Mouse (Mus musculus): ENCODE results near the gene Slc17a8. TPM values are rescaled to one million over a fixed set of nuclear protein-coding genes. Genes with fewer than 3 reads are reported as not detected.

The Slc17a8 gene
- total and polyA plus RNA-seq, 3 experiments, result not detected

- no peak for DNase-seq (ENCODE audit: low read depth, low spot score)
- no peak overlapping the region for H3K27ac ChIP-seq (ENCODE audit: control insufficient read depth, low read depth, low read length)
- H3K4me3 ChIP-seq (ENCODE audit: control insufficient read depth in 1 of 2, insufficient read depth in 1 of 2, low read depth in 2 of 2, low read length in 2 of 2), result no peak overlapping the region
- no peaks in the 10 kb centered on the region for H3K79me2 ChIP-seq (ENCODE audit: control insufficient read depth, insufficient read depth, low read length, poor library complexity)
- H3K36me3 ChIP-seq (ENCODE audit: control insufficient read depth in 1 of 2, insufficient read depth in 2 of 2, low read length in 2 of 2), result peaks cover 0 to 24% of the 10 kb centered on the region in 2 experiments; a peak in 2 of 4 replicates
- no peak for TF ChIP-seq MAFK (IDR thresholded peaks at IDR 0.05; ENCODE audit: borderline replicate concordance, low read depth, low read length)
- TF ChIP-seq ZKSCAN1 (IDR thresholded peaks at IDR 0.05; ENCODE audit: low read depth, low read length), result no peak
- TF ChIP-seq MEF2A (IDR thresholded peaks at IDR 0.05; ENCODE audit: extremely low read depth, insufficient replicate concordance, low read depth, low read length, poor library complexity, severe bottlenecking), result no peak
- no peak for TF ChIP-seq SMC3 (IDR thresholded peaks at IDR 0.05; ENCODE audit: low read depth, low read length)
- TF ChIP-seq ZC3H11A (IDR thresholded peaks at IDR 0.05; ENCODE audit: low read depth, low read length), result no peak
- peaks cover 15 to 37% of the 10 kb centered on the region in 2 experiments for H3K4me1 ChIP-seq (ENCODE audit: control insufficient read depth in 1 of 2, insufficient read depth in 2 of 2, low read length in 2 of 2)
- no peaks in the 10 kb centered on the region for H3K27me3 ChIP-seq (ENCODE audit: control insufficient read depth in 1 of 2, insufficient read depth in 2 of 2, low read length in 2 of 2)
- no peak overlapping the region for H3K9ac ChIP-seq (ENCODE audit: control insufficient read depth, low read depth, low read length, poor library complexity, severe bottlenecking)
- no peaks in the 10 kb centered on the region for H3K9me3 ChIP-seq (replicated peaks; ENCODE audit: insufficient read depth, low read length)
Observed at GRCm38 (mm10) chr10:89595935-89596334, 25.1 kb downstream of the Slc17a8 start.

GRCm38 (mm10) chr10:89595514-89595913 lies 25.5 kb downstream of the Slc17a8 start:
- H3K36me3 ChIP-seq (ENCODE audit: control insufficient read depth in 1 of 2, insufficient read depth in 2 of 2, low read length in 2 of 2), result peaks cover 0 to 24% of the 10 kb centered on the region in 2 experiments; a peak in 2 of 4 replicates
- no peak for TF ChIP-seq UBTF (IDR thresholded peaks at IDR 0.05; ENCODE audit: borderline replicate concordance, insufficient read depth, low read depth, low read length)
- TF ChIP-seq TCF12 (IDR thresholded peaks at IDR 0.05; ENCODE audit: low read depth, low read length), result peak; percentile 37
- no peak for TF ChIP-seq E2F4 (IDR thresholded peaks at IDR 0.05; ENCODE audit: borderline replicate concordance, low read depth, low read length)
- no peak for TF ChIP-seq BHLHE40 (IDR thresholded peaks at IDR 0.05; ENCODE audit: borderline replicate concordance, low read depth, low read length)
- TF ChIP-seq KAT2A (conservative IDR thresholded peaks at IDR 0.05; ENCODE audit: low read depth, low read length), result no peak
- no peak for TF ChIP-seq RAD21 (IDR thresholded peaks at IDR 0.05; ENCODE audit: low read depth, low read length)
- no peak for TF ChIP-seq ZKSCAN1 (IDR thresholded peaks at IDR 0.05; ENCODE audit: low read depth, low read length)
- no peak for TF ChIP-seq GABPA (IDR thresholded peaks at IDR 0.05; ENCODE audit: low read depth, low read length)
- TF ChIP-seq MXI1 (IDR thresholded peaks at IDR 0.05; ENCODE audit: low read depth, low read length), result no peak
- TF ChIP-seq TAL1 (IDR thresholded peaks at IDR 0.05; ENCODE audit: low read length), result 0 out of 2 replicates have a peak, but pooled peaks have one; percentile 13
- no peak for TF ChIP-seq GATA1 (IDR thresholded peaks at IDR 0.05; ENCODE audit: low read depth, low read length)
- no peak for TF ChIP-seq ZC3H11A (IDR thresholded peaks at IDR 0.05; ENCODE audit: low read depth, low read length)
- no peak for TF ChIP-seq MAFK (IDR thresholded peaks at IDR 0.05; ENCODE audit: borderline replicate concordance, low read depth, low read length)
- TF ChIP-seq ZNF384 (IDR thresholded peaks at IDR 0.05; ENCODE audit: low read depth, low read length), result no peak
- DNase-seq (ENCODE audit: low read depth, low spot score), result no peak
- H3K9ac ChIP-seq (ENCODE audit: control insufficient read depth, low read depth, low read length, poor library complexity, severe bottlenecking), result no peak overlapping the region
- H3K9me3 ChIP-seq (replicated peaks; ENCODE audit: insufficient read depth, low read length), result no peaks in the 10 kb centered on the region
- H3K4me3 ChIP-seq (ENCODE audit: control insufficient read depth in 1 of 2, insufficient read depth in 1 of 2, low read depth in 2 of 2, low read length in 2 of 2), result no peak overlapping the region
- no peaks in the 10 kb centered on the region for H3K27me3 ChIP-seq (ENCODE audit: control insufficient read depth in 1 of 2, insufficient read depth in 2 of 2, low read length in 2 of 2)
- H3K79me2 ChIP-seq (ENCODE audit: control insufficient read depth, insufficient read depth, low read length, poor library complexity), result no peaks in the 10 kb centered on the region
- H3K27ac ChIP-seq (ENCODE audit: control insufficient read depth, low read depth, low read length), result no peak overlapping the region
- peaks cover 15 to 37% of the 10 kb centered on the region in 2 experiments for H3K4me1 ChIP-seq (ENCODE audit: control insufficient read depth in 1 of 2, insufficient read depth in 2 of 2, low read length in 2 of 2)
